Mouse (Mus musculus) heart, adult 2 months (tissue): ENCODE results near the gene Npas4. TPM values are rescaled to one million over a fixed set of nuclear protein-coding genes. Genes with fewer than 3 reads are reported as not detected.
A peak's percentile ranks its signal among the peaks of the same experiment; 100 is the strongest.

Source experiments
- DNase-seq, 2 experiments: peaks; one replicate each; pipeline ENCODE4 v3.0.0; 2021
- H3K27ac ChIP-seq: fragments of 200-600 bp; 2 replicates; pipeline ENCODE4 v1.8.1; 2022
- H3K27me3 ChIP-seq: fragments of 200-500 bp; 2 replicates; pipeline ENCODE4 v1.6.1; 2012; ENCODE audit warnings: mild to moderate bottlenecking, low read length, inconsistent platforms, mixed read lengths; ENCODE audit not compliant: control insufficient read depth, insufficient read depth
- H3K36me3 ChIP-seq: fragments of 200-500 bp; 2 replicates; pipeline ENCODE4 v1.6.1; 2012; ENCODE audit warnings: low read length, inconsistent platforms; ENCODE audit not compliant: control insufficient read depth, insufficient read depth
- H3K4me1 ChIP-seq: fragments of 200-500 bp; 2 replicates; pipeline ENCODE4 v1.6.1; 2011; ENCODE audit warnings: low read length; ENCODE audit not compliant: control insufficient read depth, insufficient read depth
- H3K4me3 ChIP-seq: fragments of 200-600 bp; 2 replicates; pipeline ENCODE4 v1.8.1; 2022
- H3K79me2 ChIP-seq: fragments of 200-500 bp; replicated peaks from 2 replicates; pipeline ENCODE4 v1.6.1; 2012; ENCODE audit warnings: mild to moderate bottlenecking, inconsistent platforms, low read length, moderate library complexity, mixed read lengths; ENCODE audit not compliant: control insufficient read depth, insufficient read depth
- H3K9ac ChIP-seq: fragments of 200-500 bp; 2 replicates; pipeline ENCODE4 v1.6.1; 2012; ENCODE audit warnings: low read depth, mild to moderate bottlenecking, control low read depth, inconsistent platforms, low read length, mixed read lengths
- CTCF ChIP-seq: fragments of 200-600 bp; IDR thresholded peaks from 2 replicates; pipeline ENCODE4 v1.8.1; 2022; ENCODE audit warnings: antibody characterized with exemption, mild to moderate bottlenecking, moderate library complexity
- EP300 ChIP-seq: fragments of 200-500 bp; IDR thresholded peaks from 2 replicates; pipeline ENCODE4 v1.6.1; 2011; ENCODE audit warnings: low read depth, low read length, control low read depth; ENCODE audit not compliant: insufficient read depth
- POLR2A ChIP-seq: fragments of 200-500 bp; IDR thresholded peaks from 2 replicates; pipeline ENCODE4 v1.6.1; 2011; ENCODE audit warnings: mild to moderate bottlenecking, low read depth, low read length, control low read depth; ENCODE audit not compliant: insufficient read depth
- WGBS: fragments of 180-500 bp; shearing (Covaris S2); methylation state at CpG from one replicate; pipeline ENCODE4 v1.1.7; 2018; 5-methylcytosine and 5-hydroxymethylcytosine counted together
- intact Hi-C: fragments of 180-260 bp; cut with DNase I; formaldehyde crosslinking; loops from one replicate; pipeline ENCODE4 v1.15.1; 2025
- polyA plus RNA-seq: library from polyadenylated mRNA; depleted of rRNA; stranded (reverse); fragments of >200 nt; gene quantifications from 2 replicates; pipeline ENCODE4 v1.2.3, GENCODE M21; 2012
- total RNA-seq, 2 experiments: library from RNA; stranded (reverse); gene quantifications; 2 replicates each; pipeline ENCODE4 v1.2.3; 2021

Npas4 gene
- total and polyA plus RNA-seq, 3 experiments = 0.62 TPM; not detected in 2

DNA sequence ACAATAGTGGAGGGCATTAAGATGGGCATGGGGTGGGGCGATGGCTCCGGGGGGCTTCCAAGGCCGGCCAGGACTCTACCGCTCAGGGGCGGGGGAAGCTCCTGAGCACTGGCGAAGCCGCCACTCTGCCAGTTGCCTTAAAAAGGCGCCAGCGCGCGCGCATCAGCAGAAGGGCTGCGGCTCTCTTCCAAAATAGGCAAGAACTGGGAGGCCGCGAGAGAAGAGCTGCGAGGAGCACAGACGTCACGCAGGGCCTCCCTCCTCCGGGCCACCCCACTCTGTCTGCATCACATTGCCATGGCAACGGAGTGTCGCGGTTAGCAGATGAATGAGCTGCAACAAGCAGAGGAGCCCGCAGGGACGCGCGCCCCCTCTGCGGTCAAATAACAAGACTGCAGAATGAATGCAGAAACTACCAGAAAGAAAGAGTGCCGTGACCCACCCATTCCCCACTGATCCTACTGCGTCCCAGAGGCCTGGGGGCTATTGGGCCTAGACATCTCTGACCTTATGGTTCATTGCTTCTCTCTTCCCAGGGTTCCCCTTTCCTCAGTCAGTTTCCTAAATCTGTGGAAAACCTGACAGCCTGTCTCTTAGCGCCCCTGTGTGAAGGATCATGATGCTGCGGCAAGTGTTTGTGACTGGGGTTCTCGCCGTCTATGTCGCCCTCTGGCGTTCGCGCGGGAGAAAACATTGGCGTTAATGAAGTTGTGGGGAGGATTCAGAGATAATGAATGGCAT is 11.7 kb upstream of the Npas4 start:
- Histone ChIP-seq H3K79me2 (no peaks in the 10 kb centered on the region), H3K4me3 (0 out of 2 replicates have a peak overlapping the region, but pooled peaks have one; percentile 3), H3K27me3 (no peaks in the 10 kb centered on the region), H3K36me3 (no peaks in the 10 kb centered on the region), H3K4me1 (no peaks in the 10 kb centered on the region), H3K9ac (no peak overlapping the region), H3K27ac (no peak overlapping the region)
- peak; percentile 75 to 81 for DNase-seq
- WGBS = under 1% methylated on average over 39 of the region's 39 CpGs
- intact Hi-C loops = loop anchor here (1.0 to 10.0 kb wide), 3 partner anchors 21 to 247 kb away; partner anchors contain the start of genes Mrpl11 and Rbm4b
- peak; percentile 92 for TF ChIP-seq EP300
- no peak for TF ChIP-seq POLR2A
- peak; percentile 85 for TF ChIP-seq CTCF

GRCm38 (mm10) chr19:4999445-5000140 is 9.5 kb upstream of the Npas4 start:
- H3K4me1 ChIP-seq = no peaks in the 10 kb centered on the region
- no peaks in the 10 kb centered on the region for H3K36me3 ChIP-seq
- intact Hi-C loops = loop anchor here (10.0 kb wide), 1 partner anchor 245 kb away; the partner anchor contains the start of gene Rbm4b
- no peaks in the 10 kb centered on the region for H3K79me2 ChIP-seq
- no peak for DNase-seq
- H3K4me3 ChIP-seq = no peak overlapping the region
- no peak overlapping the region for H3K9ac ChIP-seq
- H3K27ac ChIP-seq = no peak overlapping the region
- no peaks in the 10 kb centered on the region for H3K27me3 ChIP-seq
- WGBS = 55% methylated on average over 6 of the region's 6 CpGs
- no peak for TF ChIP-seq CTCF
- TF ChIP-seq EP300 = no peak
- no peak for TF ChIP-seq POLR2A

- intact Hi-C loops = no loop called here
- no peak overlapping the region for H3K4me3 ChIP-seq
- WGBS = 55% methylated on average over 5 of the region's 5 CpGs
- TF ChIP-seq POLR2A = no peak
- no peak for TF ChIP-seq CTCF
- no peak for TF ChIP-seq EP300
- no peaks in the 10 kb centered on the region; the same call in 1 of the 2 replicates for H3K4me1 ChIP-seq
- no peaks in the 10 kb centered on the region for H3K79me2 ChIP-seq
- H3K36me3 ChIP-seq = no peaks in the 10 kb centered on the region; the same call in 1 of the 2 replicates
- H3K27me3 ChIP-seq = no peaks in the 10 kb centered on the region
- no peak overlapping the region for H3K27ac ChIP-seq
- no peak overlapping the region for H3K9ac ChIP-seq
- DNase-seq = no peak
Measured at GRCm38 (mm10) chr19:4994043-4994442, 3.9 kb upstream of the Npas4 start.

DNA sequence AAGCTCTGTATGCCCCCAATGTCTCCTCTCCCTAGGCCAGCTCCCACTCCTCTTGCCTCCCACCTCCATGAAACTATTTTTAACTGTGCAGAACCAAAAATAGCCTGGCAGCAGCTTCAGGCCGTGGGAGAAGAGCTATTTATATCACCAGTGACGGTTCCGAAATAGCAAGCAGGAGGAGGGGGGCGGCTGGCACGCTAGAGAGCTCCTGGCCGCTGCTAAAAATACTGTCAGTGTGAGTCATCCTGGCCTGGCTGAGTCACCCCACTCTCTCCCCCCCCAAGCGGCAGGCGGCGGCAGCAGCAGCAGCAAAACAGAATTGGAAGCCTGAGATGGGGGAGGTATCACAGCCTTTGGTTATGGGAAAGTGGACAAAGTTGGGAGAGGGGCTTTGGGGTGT is 2.8 kb upstream of the Npas4 start:
- DNase-seq = peak; percentile 63 to 85
- H3K4me3 ChIP-seq = no peak overlapping the region
- H3K9ac ChIP-seq = no peak overlapping the region
- H3K4me1 ChIP-seq = no peaks in the 10 kb centered on the region; the same call in 1 of the 2 replicates
- H3K36me3 ChIP-seq = no peaks in the 10 kb centered on the region; the same call in 1 of the 2 replicates
- WGBS = under 1% methylated on average over 9 of the region's 9 CpGs
- H3K79me2 ChIP-seq = no peaks in the 10 kb centered on the region
- H3K27me3 ChIP-seq = no peaks in the 10 kb centered on the region
- peak overlapping the region; percentile 38; the same call in 1 of the 2 replicates for H3K27ac ChIP-seq
- intact Hi-C loops = no loop called here
- TF ChIP-seq CTCF (peak; percentile 34), EP300 (peak; percentile 48; the same call in 1 of the 2 replicates), POLR2A (no peak)

- no peak for TF ChIP-seq POLR2A
- TF ChIP-seq CTCF = no peak
- no peak for TF ChIP-seq EP300
- Histone ChIP-seq H3K4me1 (no peaks in the 10 kb centered on the region; the same call in 1 of the 2 replicates), H3K27ac (peak overlapping the region; percentile 38; the same call in 1 of the 2 replicates), H3K27me3 (no peaks in the 10 kb centered on the region), H3K36me3 (no peaks in the 10 kb centered on the region; the same call in 1 of the 2 replicates), H3K9ac (no peak overlapping the region), H3K4me3 (no peak overlapping the region), H3K79me2 (no peaks in the 10 kb centered on the region)
- no peak for DNase-seq
- WGBS = 15% methylated on average over 8 of the region's 8 CpGs
- intact Hi-C loops = no loop called here
Measured at GRCm38 (mm10) chr19:4992371-4992770, 2.3 kb upstream of the Npas4 start.

DNA sequence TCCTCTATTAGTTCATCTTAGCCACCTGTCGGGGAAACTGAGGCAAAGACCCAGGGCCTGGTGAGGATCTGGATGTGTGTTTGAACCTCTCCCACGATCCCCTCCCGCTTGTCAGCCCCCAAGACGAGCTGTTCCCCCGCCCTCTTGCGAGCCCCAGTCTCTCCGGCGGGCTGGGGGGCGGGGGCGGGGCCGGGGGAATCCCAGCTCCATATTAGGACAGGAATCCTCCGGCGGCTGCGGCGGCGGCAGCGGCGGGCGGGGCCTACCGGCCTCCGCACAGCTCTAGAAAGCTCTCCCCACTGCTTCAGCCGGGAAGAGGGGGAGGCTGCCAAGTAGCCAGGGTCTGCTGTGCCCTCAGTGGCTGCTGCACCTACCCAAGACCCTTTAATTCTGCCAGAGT is 600 bp upstream of the Npas4 start:
- Histone ChIP-seq H3K27me3 (no peaks in the 10 kb centered on the region), H3K79me2 (no peaks in the 10 kb centered on the region), H3K27ac (no peak overlapping the region), H3K9ac (no peak overlapping the region), H3K36me3 (no peaks in the 10 kb centered on the region; the same call in 1 of the 2 replicates), H3K4me1 (no peaks in the 10 kb centered on the region; the same call in 1 of the 2 replicates), H3K4me3 (no peak overlapping the region)
- 3% methylated on average over 22 of the region's 22 CpGs for WGBS
- no peak for TF ChIP-seq CTCF
- TF ChIP-seq POLR2A = no peak
- intact Hi-C loops = no loop called here
- no peak for DNase-seq
